Mouse (Mus musculus) ovary, postnatal 36 days (tissue): ENCODE data around the gene Glycam1.

Experiments
- DNase-seq: peaks from one replicate; pipeline ENCODE4 v3.0.0; 2022; ENCODE audit warnings: low spot score, mixed read lengths

Glycam1 gene

DNA sequence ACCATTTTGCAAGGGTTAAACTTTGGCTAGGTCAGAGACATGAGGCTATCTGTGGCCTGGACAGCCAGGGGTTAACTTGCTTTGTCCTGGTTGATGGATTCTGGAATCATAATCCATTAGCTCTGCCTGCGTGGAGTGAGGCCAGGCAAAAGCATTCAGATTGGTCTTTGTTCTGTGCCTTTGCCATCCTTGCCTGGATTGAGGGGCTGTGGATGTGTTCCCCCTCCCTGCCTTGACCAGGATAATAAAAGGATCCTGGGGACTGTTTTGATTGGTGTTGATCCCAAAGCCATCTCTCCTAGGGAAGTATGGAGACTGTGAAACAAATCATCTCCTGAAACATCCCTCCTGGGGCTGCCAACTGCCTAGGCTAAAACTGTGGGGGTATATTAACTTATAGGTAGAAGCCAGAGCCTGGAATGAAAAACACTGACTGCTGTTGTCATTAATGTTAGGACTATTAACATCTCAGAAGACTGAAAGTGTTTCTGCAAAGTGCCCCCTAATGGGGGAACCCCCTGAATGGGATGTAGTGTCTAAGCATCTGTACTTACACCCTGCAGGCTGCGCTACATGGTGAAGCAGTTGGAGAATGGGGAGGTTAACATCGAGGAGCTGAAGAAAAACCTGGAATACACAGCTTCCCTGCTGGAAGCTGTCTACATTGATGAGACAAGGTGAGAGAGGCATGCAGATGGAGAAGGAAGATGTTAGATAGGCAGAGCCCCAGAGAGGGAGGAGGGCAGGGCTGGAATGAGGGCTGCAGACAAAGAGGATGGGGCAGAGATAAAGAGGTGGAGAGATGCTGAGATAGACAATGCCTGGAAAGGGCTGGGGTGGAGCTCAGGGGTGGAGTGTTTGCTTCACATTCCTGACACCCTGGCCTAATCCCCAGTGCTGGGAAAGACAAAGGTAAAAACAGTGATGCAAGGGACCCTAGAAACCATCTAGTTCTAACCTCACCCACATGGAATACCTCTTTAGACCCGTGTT lies 45.2 kb downstream of the Glycam1 start:
- DNase-seq = no peak

DNA sequence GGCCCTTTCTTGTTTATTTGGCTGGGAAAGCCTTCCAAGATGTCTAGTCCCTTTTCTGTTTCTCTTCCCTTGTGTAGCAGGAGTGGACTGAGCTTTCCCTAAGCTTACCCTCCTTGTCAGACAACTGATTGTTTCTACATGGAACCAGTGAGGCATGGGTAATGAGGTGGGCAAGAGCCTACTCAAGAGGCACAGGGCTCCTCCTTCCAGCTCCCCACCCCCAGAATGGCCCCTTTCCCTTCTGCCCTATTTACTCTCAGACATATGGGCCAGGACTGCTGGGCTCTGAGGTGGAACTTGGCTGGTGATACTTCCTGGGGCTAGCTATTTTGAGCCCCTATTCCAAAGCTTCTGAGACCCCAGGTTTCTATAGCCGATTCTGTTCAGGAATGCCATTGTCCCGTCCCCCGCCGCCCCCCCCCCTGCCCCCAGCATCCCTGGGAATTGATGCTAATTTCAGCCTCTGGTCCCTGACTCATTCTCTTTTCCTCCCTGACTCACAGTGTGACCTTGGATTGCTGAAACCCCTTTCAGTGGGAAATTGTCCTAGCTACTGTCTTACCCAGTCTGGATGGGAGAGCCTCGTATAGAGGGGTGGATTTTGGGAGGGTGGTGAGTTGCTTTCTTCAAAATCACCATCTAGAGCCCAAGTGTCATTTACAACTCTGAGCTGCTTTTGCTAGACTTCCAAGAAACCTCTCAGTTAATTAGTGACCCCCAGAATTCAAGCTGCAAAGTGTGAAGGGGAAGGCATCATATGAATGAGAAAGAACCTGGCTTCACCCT lies 46.1 kb downstream of the Glycam1 start:
- DNase-seq = no peak

DNA sequence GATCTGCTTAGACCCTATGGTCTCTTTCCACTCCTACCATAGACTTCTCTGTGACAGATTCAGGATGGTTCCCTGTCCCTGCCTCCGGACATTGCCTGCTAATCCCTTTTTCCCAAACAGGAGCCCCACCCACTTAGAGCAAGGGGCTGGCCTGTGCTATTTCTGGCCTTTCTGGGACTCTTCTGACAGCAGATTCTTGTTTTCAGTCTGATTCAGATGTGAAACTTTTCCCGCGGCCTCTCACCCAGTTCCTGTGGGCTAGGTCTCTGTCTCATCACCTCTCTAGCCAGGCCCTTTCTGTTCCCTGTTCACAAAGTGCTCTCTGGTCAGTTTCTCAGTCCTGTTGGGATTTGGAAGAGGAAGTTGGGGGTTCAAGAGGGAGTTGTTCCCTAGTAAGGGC lies 50.0 kb downstream of the Glycam1 start:
- no peak for DNase-seq

DNA sequence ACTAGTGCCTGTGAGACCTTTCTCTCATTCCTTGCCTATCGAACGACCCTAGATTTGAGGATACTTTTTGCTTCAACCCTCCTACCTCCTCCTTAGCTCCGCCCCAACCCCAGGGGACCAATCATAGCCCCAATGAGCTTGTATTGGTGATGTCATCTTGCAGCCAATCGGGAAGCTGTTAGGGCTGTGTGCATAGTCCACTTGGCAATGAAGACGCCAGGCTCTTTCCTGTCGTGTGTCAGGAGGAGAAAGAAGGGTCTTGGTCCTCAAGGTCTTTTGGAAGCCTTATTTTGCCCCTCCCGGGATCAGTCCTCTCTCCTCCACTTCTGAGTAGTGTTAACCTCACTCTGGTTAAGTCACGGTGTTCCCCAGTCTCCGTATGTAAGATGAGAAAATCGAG lies 50.8 kb downstream of the Glycam1 start:
- DNase-seq = peak; percentile 50

DNA sequence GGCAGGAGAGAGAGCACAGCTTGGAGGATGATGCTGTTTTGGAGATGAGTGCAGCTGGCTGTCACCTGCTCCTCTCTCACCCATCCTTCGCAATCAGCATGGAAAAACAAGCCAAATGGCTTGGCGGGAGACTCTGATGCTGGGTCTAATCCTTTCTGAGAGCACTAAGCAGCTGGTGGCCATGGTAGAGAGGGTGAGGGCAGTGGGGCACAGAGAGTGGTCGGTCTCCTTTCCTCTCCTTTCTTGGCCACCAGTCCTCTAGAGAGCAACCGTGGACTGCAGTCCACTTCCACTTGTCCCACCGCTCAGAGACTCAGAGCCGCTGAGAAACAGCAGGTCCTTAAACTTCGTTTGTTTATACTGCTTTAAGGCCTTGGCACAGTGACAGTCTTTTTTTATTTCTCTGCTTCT lies 51.3 kb downstream of the Glycam1 start:
- DNase-seq = no peak
